29 mouse cellular contexts compared by ENCODE assay signal in genomic region chr11:53841514-53841913, GRCm38 (mm10). TPM values are rescaled to one million over a fixed set of nuclear protein-coding genes. Genes with fewer than 3 reads are reported as not detected.
A peak's percentile ranks its signal among the peaks of the same experiment; 100 is the strongest.
DNase-seq lines count a peak whose midpoint lies in the region; ATAC-seq and TF ChIP-seq lines count a peak whose summit lies in the region.
"Had no signal": no experiment of that assay in that cellular context is flagged by ENCODE, and none has a peak within 500 bp of the region (broad histone marks: within the 10 kb centered on the region; RNA-seq: fewer than 3 reads in every experiment).

No protein-coding gene starts in this region.

- WGBS in intestine, postnatal 0 days = 70% methylated on average over 12 of the region's 12 CpGs
- 83% methylated on average over 12 of the region's 12 CpGs for WGBS in intestine, embryonic 15.5 days
- 40% methylated on average over 12 of the region's 12 CpGs for WGBS in thymus, adult 2 months

- H3K4me2 ChIP-seq in intestine, postnatal 0 days (replicated peaks; ENCODE audit: low read depth) = 0 out of 2 replicates have a peak overlapping the region, but pooled peaks have one; percentile 6
- H3K4me2 ChIP-seq in intestine, embryonic 15.5 days (replicated peaks) = no peak overlapping the region
- H3K4me2 ChIP-seq: embryonic facial prominence, embryonic 13.5 days; heart, embryonic 13.5 days; hindbrain, embryonic 15.5 days; limb, embryonic 13.5 days; liver, embryonic 13.5 days had no signal

- 0 out of 2 replicates have a peak overlapping the region, but pooled peaks have one; percentile 87 for H3K27ac ChIP-seq in intestine, postnatal 0 days (ENCODE audit: low read depth, low read length)
- H3K27ac ChIP-seq in intestine, embryonic 15.5 days = no peak overlapping the region
- peak overlapping the region; percentile 69 for H3K27ac ChIP-seq in thymus, adult 2 months (ENCODE audit: control insufficient read depth, insufficient read depth, low read length)
- H3K27ac ChIP-seq in cortical plate, adult 2 months (ENCODE audit: insufficient read depth, low read length) = 0 out of 2 replicates have a peak overlapping the region, but pooled peaks have one; percentile 18
- H3K27ac ChIP-seq: embryonic facial prominence, embryonic 13.5 days; heart, embryonic 13.5 days; hindbrain, embryonic 15.5 days; limb, embryonic 13.5 days; liver, embryonic 13.5 days; macrophage had no signal

- H3K9ac ChIP-seq in intestine, postnatal 0 days (ENCODE audit: low read depth, low read length) = no peak overlapping the region
- no peak overlapping the region for H3K9ac ChIP-seq in intestine, embryonic 15.5 days
- H3K9ac ChIP-seq: embryonic facial prominence, embryonic 13.5 days; heart, embryonic 13.5 days; hindbrain, embryonic 15.5 days; limb, embryonic 13.5 days; liver, embryonic 13.5 days had no signal

- no peak overlapping the region for H3K4me3 ChIP-seq in intestine, postnatal 0 days (ENCODE audit: low read depth, low read length)
- H3K4me3 ChIP-seq in intestine, embryonic 15.5 days (replicated peaks) = no peak overlapping the region
- no peak overlapping the region for H3K4me3 ChIP-seq in thymus, adult 2 months (ENCODE audit: control insufficient read depth, insufficient read depth, low read length)
- H3K4me3 ChIP-seq in cortical plate, adult 2 months (ENCODE audit: insufficient read depth, low read length) = no peak overlapping the region
- H3K4me3 ChIP-seq: embryonic facial prominence, embryonic 13.5 days; heart, embryonic 13.5 days; hindbrain, embryonic 15.5 days; limb, embryonic 13.5 days; liver, embryonic 13.5 days had no signal

- no peak for ATAC-seq in intestine, postnatal 0 days
- no peak for ATAC-seq in intestine, embryonic 15.5 days
- ATAC-seq: forebrain, embryonic 16.5 days; lung, postnatal 0 days had no signal

- no peak for TF ChIP-seq CTCF in intestine, postnatal 0 days (IDR thresholded peaks at IDR 0.05; ENCODE audit: low read depth)
- TF ChIP-seq CTCF in thymus, adult 2 months (IDR thresholded peaks at IDR 0.05; ENCODE audit: borderline replicate concordance, control insufficient read depth, extremely low read depth, insufficient read depth, low read length, poor library complexity) = no peak
- TF ChIP-seq CTCF in cortical plate, adult 2 months (IDR thresholded peaks at IDR 0.05; ENCODE audit: extremely low read depth, insufficient read depth, low read length) = no peak

- TF ChIP-seq POLR2A in thymus, adult 2 months (IDR thresholded peaks at IDR 0.05; ENCODE audit: control insufficient read depth, extremely low read depth, insufficient read depth, low read length, poor library complexity) = no peak
- TF ChIP-seq POLR2A in cortical plate, adult 2 months (IDR thresholded peaks at IDR 0.05; ENCODE audit: extremely low read depth, insufficient read depth, low read length) = no peak

- no peaks in the 10 kb centered on the region for H3K27me3 ChIP-seq in intestine, postnatal 0 days (replicated peaks; ENCODE audit: control insufficient read depth, insufficient read depth, low read length)
- no peaks in the 10 kb centered on the region for H3K27me3 ChIP-seq in intestine, embryonic 15.5 days (replicated peaks)
- H3K27me3 ChIP-seq in thymus, adult 2 months (ENCODE audit: control insufficient read depth, insufficient read depth, low read length) = no peaks in the 10 kb centered on the region
- H3K27me3 ChIP-seq: embryonic facial prominence, embryonic 13.5 days; hindbrain, embryonic 15.5 days; liver, embryonic 13.5 days had no signal

- peaks cover 10% of the 10 kb centered on the region; the same call in 1 of the 2 replicates for H3K4me1 ChIP-seq in intestine, postnatal 0 days (replicated peaks; ENCODE audit: control insufficient read depth, insufficient read depth, low read length)
- H3K4me1 ChIP-seq in intestine, embryonic 15.5 days (replicated peaks) = peaks cover 23% of the 10 kb centered on the region
- H3K4me1 ChIP-seq in thymus, adult 2 months (replicated peaks; ENCODE audit: control insufficient read depth, insufficient read depth, low read length) = peaks cover 73% of the 10 kb centered on the region
- peaks cover 8% of the 10 kb centered on the region for H3K4me1 ChIP-seq in cortical plate, adult 2 months (ENCODE audit: control insufficient read depth, insufficient read depth, low read length)
- H3K4me1 ChIP-seq: hindbrain, embryonic 15.5 days had no signal

- no peaks in the 10 kb centered on the region for H3K9me3 ChIP-seq in intestine, postnatal 0 days (ENCODE audit: control insufficient read depth)
- H3K9me3 ChIP-seq in intestine, embryonic 15.5 days = no peaks in the 10 kb centered on the region
- H3K9me3 ChIP-seq: embryonic facial prominence, embryonic 13.5 days; heart, embryonic 13.5 days; hindbrain, embryonic 15.5 days; limb, embryonic 13.5 days; liver, embryonic 13.5 days had no signal

- no peak for DNase-seq in thymus, adult 2 months
- no peak for DNase-seq in thymus, postnatal 10 days (ENCODE audit: low spot score in 2 of 2)
- peak; percentile 44 for DNase-seq in telencephalon, adult 2 months (ENCODE audit: low read depth, low spot score)
- DNase-seq in heart, adult 8-10 months (ENCODE audit: low spot score) = no peak
- DNase-seq in lung, postnatal 14 days = no peak
- DNase-seq: adrenal gland, postnatal 10 days; cerebellum, adult 11 months; cerebellum, adult 9-10 months; cerebellum, postnatal 36 days; gastrocnemius, postnatal 10 days; heart, postnatal 10 days; kidney, adult 8-10 months; kidney, postnatal 10 days; liver, embryonic 13.5 days; lung, adult 18-20 months; midbrain, embryonic 14.5 days; spleen, adult 18-20 months; thymus, adult 18-20 months had no signal

- no peaks in the 10 kb centered on the region for H3K36me3 ChIP-seq in intestine, postnatal 0 days (ENCODE audit: control insufficient read depth, insufficient read depth)
- H3K36me3 ChIP-seq in intestine, embryonic 15.5 days = no peaks in the 10 kb centered on the region
- H3K36me3 ChIP-seq in thymus, adult 2 months (ENCODE audit: control insufficient read depth, insufficient read depth, low read length) = no peaks in the 10 kb centered on the region
- H3K36me3 ChIP-seq: embryonic facial prominence, embryonic 13.5 days; heart, embryonic 13.5 days; hindbrain, embryonic 15.5 days; limb, embryonic 13.5 days; liver, embryonic 13.5 days had no signal

RNA-seq across cellular contexts. Expression of gene Gm12216, which starts 17.5 kb away (rescaled TPM):
- 6.5 and 8.0 TPM in 2 replicates for polyA plus RNA-seq in intestine, postnatal 0 days (2015; fragmentation: Nextera tagmentation; extraction: Ambion mirVana)
- 1.2 and 1.7 TPM in 2 replicates for polyA plus RNA-seq in intestine, embryonic 15.5 days (2015; fragmentation: Nextera tagmentation; extraction: Ambion mirVana)
- polyA plus RNA-seq in thymus, adult 2 months (2012; rRNA removed) = 9.2 and 11.1 TPM in 2 replicates
- 3.7 and 5.5 TPM in 2 replicates for polyA plus RNA-seq in cortical plate, adult 2 months (2012; rRNA removed)
- 1 to 10 TPM; 1.2 to 3.0 (median 2.1) TPM for total RNA-seq in heart, adult 8-10 months (2022)
- polyA plus RNA-seq: embryonic facial prominence, embryonic 13.5 days; forebrain, embryonic 11.5 days had no signal

RNA-seq across cellular contexts. Expression of gene Slc22a5, which starts 49.9 kb away (rescaled TPM):
- polyA plus RNA-seq in intestine, postnatal 0 days (2015; fragmentation: Nextera tagmentation; extraction: Ambion mirVana) = 40.5 and 40.8 TPM in 2 replicates
- 10.5 and 10.9 TPM in 2 replicates for polyA plus RNA-seq in intestine, embryonic 15.5 days (2015; fragmentation: Nextera tagmentation; extraction: Ambion mirVana)
- 16.4 and 18.8 TPM in 2 replicates for polyA plus RNA-seq in thymus, adult 2 months (2012; rRNA removed)
- 15.0 and 15.1 TPM in 2 replicates for polyA plus RNA-seq in cortical plate, adult 2 months (2012; rRNA removed)
- 10 to 100 TPM; 19.8 to 26.2 (median 23.5) TPM for total RNA-seq in heart, adult 8-10 months (2022)
